Mouse (Mus musculus): Measurements from ENCODE around the gene Fto.
A peak's percentile ranks its signal among the peaks of the same experiment; 100 is the strongest.

Fto gene

DNA sequence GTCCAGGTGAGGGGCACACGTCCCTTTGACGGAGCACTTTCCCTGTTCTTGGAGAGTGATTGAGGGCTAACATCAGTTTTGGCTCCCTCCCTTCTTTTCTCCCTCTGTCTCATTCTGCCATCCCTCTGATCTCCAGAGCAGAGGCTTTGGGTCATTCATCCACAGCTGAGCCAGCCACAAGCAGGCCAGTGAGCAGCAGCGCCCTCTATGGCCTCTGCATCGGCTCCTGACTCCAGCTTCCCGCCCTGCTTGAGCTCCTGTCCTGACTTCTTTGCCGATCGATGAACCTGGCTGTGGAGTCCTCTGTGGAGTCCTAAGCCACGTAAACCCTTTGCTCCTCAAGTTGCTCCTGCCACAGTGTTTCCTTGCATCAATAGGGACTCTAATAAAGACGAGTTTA lies 10.9 kb downstream of the Fto start:
- no peak for DNase-seq (ENCODE audit: low read depth)

DNA sequence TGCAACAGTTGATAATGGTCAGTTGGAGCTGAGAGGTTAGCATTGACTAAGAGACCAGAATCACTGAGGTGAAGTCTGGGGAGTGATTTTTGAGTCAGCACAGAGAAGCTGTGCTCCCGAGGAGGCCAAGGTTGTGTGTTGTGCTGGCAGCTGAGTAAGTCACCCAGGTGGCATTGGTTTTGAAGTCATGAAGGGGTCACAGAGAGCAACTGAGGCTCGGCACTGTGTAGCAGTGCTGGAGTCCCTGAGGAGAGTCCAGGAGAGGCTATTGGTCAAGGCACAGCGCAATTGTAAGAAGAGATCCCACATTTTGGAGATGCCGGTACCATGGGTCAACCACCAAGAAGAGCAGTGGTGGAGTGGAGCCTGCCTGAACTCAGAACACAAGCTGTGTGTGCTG lies 11.6 kb downstream of the Fto start:
- no peak for DNase-seq (ENCODE audit: low read depth)

DNA sequence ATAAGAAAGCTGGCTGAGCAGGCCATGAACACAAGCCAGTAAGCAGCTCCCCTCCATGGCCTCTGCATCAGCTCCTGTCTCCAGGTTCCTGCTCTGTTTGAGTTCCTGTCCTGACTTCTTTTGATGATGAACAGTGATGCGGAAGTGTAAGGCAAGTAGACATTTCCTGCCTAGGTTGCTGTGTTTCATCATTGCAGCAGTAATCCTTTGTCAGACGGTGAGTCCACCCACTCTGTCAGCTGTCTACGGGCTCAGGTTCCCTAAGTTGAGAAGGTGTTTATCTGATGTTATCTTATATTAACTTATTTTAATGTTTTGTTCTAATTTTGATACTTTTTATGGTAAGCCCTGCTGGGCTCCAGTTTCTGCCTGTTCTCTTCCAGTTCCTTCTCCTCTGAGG lies 12.7 kb downstream of the Fto start:
- no peak for DNase-seq (ENCODE audit: low read depth)

DNA sequence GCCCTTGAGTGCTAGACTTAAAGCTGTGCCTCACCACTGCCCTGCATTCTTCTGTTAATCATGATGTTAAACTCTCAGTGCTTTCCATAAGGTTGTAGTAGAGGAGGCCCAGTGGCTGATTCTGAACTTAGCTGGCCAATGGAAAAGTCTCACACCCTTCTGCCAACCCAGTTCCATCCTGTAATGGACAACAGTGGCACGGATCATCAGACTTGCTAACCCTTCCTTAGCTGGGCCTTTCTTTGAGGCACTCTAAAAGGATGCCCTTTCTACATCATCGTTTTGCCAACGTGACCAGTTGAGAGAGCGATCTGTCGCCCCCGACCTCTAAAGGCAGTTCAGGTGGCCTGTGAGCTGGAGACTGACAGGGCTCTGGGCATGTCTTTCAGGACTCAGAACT lies 13.6 kb downstream of the Fto start:
- no peak for DNase-seq (ENCODE audit: low read depth)

DNA sequence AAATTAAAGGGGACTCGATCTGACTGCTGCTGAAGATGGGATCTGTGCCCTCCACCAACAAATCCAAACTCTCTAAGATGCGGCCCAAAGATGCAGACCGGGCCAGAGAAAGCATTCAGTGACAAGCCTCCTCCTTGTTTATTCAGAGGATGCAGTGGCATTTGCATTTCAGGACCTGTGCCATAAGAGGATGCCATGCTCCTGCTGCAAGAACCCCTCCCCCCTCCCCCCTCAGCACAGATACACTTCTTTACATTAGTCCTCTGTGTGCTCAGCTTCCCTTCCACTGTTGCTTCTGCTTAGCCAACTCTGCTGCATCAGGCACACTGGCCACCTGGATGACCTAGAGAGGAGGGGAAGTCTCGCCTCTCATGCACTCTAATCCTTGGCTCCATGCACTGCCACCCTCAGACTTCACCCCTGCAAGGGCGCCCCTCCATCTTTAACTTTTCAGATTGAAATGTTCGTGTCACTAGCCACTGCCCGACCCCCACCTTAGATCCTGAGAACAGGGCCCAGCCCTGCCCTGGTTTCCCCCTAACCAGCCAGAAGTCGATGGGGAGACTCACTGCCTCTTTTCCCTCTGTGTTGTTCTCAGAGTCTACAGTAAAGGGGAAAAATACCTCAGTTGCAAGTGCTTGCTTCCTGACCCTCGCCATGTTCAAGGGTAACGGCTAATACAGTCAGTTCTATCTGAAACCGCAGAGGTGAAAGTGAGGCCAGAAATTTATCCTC lies 14.3 kb downstream of the Fto start:
- DNase-seq (ENCODE audit: low read depth), result no peak

DNA sequence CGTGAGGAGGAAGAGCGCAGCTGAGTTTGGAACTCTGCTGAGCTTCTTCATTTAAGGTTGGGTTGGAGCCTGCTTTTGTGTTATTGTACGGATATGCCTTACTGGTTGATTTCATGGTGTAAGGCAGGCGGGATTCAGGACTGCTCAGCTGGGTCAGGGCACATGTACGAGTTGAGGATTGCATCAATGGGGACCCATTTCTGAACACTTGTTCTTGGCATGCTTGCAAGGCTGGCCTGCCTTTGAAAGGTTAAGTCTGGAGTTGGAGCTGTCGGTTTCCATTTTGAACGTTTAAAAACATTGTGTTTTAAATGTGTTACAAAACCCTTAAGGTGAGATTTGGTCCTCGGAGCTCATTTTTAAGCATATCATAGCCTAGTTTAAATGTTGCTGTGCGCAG lies 15.7 kb downstream of the Fto start:
- DNase-seq (ENCODE audit: low read depth), result no peak

DNA sequence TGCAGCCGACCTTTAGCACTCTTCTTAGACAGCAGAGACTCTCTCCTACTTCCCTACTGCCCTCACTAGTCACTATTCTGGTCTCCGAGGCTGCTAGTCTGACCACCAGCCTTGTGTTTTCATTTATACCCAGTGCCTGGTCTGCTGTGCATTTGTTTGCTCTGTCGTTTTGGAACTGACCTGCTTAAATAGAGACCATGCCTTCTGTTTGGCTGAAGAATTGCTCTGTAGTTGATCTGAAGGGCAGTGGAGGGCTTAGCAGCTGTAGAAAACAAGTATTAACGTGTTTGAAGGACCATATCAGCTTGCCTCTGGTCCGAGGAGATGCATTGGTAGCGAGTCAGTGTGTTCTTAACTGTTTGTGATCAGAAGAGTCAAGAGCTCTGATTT lies 16.1 kb downstream of the Fto start:
- DNase-seq (ENCODE audit: low read depth), result no peak

DNA sequence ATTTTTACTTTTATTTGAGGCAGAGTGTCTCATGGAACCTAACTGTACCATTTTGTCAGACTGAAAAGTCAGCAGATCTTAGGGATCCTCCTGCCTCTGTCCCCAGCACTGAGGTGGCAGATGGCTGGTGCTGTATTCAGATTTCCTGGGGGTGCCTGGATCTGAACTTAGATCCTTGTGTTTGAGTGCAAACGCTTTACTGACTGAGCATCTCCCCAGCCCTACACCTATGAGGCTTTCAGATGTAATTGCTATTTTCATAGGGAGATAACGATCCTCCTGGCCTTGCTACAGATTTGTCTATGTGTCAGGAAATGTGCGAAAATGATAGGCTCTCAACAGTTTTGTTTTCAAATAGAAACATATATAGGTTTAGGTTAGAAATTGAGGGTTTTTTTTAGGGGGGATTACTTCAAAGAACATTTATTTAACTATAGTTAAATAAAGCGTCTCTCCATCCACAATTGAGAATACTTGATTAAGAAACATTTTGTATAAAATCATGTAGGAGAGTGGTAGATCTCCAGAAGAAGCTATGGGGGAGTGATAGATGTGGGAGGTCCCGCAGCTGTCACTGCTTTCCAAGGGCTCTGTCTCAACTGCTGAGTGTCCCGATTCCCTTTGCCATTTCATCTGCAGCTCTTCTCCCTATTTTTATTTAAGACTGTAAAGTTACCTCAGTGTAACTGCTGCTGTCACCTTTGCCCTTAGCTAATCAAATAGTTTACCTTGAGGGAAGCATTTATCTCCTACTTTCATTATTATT lies 25.2 kb downstream of the Fto start:
- no peak for DNase-seq (ENCODE audit: low read depth)

DNA sequence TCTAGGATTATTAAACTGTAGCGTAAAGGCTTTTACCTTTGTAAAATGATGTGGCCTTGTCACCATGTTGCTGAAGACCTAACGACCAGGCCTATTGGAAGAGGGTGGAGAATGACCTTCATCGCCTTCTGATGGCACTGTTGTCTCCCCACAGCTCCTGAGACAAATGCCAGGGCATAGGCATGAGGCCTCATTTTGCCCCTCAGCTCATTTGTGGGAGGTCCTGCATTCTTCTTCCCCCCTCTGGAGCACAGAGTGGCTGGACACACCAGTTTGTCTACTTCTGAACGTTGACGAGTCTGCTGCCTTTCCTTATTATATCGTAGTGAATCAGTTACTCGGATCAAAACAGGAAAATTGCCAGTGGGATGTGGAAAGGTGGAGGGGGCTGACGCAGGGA lies 26.3 kb downstream of the Fto start:
- DNase-seq (ENCODE audit: low read depth), result no peak

DNA sequence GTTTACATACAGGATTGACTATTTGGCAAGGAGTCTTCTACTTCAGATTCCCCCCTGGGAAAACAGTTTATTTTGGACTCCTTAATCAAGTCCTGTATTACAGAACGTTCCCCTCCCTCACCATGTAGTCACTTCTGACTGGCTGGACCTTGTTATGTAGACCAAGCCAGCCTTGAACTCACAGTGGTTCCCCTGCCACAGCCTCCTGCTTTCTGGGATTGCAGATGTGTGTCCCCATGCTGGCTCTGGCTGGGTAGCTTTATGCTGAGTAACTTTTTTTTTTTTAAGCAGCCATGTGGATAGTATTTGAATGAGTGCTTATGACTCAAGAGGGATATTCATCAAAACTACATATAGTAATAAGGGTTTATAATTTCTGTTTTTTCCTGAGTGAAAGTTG lies 27.4 kb downstream of the Fto start:
- peak; percentile 48 for DNase-seq (ENCODE audit: low read depth)

DNA sequence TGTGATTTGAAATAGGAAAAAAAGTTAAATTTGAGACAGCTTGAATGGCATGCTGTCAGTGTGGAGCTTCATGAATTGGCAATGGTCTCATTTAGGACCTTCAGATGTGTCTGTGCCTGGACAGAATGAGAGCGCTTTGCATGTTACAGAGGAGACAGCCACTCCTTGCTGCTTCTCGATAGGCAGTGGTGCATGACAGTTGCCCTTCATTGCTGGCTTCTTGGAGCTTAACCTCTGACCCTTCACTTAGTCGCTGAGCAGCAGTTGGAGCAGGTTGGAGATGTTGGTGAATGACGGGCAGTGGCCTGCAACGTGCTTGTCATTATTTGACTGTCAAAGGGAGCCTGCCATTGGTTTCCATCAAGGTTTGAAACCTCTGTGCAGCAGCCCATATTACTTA lies 28.9 kb downstream of the Fto start:
- DNase-seq (ENCODE audit: low read depth), result no peak

DNA sequence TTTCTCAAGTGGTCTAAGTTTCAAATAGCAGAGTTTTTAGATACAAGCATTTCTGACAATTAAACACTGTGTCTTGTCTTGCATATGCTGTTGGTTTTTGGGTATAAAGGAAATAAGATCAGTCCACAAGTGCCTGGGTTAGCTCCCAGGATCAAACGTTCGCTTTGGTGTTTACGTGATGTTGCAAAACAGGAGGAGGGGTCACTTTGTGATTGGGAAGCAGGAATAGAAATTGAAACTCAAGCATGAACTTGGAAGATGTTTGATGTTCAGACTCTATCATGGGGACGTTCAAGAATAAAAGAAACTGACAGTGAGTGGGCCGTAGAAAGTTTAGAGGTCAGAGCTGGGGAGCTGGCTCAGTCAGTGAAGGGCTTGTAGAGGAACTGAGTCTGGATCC lies 29.5 kb downstream of the Fto start:
- DNase-seq (ENCODE audit: low read depth), result no peak

DNA sequence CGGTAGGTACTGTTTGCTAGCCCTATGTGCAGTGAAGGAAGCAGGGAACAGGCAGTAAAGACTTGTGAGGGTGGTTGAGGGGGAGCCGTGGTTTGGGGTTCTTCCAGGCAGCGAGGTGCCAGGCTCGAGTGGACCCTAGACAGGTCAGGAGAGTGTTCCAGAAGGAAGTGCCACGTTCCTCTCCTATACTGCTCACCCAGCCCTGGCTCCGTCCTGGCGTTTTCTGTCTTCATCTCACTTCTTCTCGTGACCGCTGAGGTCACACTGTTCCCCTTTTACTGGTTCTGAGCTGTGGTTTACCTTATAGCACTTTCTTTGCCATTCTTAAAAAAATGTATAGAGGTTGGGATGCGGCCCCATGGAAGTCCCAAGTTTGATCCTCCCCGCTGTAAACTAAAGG lies 31.3 kb downstream of the Fto start:
- no peak for DNase-seq (ENCODE audit: low read depth)

DNA sequence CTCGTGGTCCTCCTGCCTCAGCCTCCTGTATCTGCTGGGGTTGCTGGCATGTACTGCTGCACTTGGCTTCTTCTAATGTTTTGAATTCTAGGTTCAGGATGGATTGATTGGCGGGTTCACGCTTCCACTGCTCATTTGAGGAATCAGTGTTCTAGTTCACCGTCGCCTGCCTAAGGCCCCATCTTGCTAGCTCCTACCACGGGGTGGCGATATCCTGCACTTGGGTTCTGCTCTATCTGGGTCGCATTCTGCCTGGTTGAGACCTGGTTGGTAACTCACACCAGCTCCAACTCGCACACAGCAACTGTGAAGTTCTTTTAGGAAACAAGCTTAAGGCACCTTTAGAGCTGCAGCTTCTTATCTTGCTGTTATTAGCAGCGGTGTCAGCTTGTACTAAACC lies 33.8 kb downstream of the Fto start:
- DNase-seq (ENCODE audit: low read depth), result no peak

DNA sequence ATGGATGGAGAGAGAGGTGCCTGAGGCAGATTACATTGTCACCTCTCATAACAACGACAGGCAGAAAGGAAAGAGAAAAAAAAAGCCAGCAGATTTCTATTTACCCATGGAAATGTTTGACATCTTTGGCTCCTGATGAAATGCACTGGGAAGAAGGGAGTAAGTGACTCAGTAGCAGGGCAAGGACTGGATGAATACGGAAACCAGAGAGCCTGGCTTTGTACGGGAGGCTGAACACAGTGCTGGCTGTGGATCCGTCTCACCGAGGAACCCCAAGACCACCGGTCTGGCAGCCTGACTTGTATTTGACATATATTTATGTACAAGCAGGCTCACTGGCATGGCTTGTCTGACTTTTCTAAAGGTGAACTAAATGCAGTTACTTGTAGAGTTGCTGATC lies 34.3 kb downstream of the Fto start:
- DNase-seq (ENCODE audit: low read depth), result no peak

DNA sequence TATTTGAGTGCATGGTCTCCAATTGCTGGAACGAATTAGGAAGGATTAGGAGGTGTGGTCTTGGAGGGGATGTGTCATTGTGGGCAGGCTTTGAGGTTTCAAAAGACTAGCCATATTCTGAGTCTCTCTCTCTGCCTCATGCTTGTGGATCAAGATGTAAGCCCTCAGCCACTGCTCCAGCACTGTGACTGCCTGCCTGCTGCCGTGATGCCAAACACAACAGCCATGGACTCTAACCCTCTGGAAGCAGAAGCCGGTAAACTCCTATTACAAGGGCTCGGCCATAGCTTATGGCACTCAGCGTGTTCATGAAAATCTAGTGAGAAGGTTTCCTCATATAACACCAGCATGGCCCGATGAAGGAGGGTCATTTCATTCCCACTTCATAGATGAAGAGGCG lies 36.5 kb downstream of the Fto start:
- no peak for DNase-seq (ENCODE audit: low read depth)

DNA sequence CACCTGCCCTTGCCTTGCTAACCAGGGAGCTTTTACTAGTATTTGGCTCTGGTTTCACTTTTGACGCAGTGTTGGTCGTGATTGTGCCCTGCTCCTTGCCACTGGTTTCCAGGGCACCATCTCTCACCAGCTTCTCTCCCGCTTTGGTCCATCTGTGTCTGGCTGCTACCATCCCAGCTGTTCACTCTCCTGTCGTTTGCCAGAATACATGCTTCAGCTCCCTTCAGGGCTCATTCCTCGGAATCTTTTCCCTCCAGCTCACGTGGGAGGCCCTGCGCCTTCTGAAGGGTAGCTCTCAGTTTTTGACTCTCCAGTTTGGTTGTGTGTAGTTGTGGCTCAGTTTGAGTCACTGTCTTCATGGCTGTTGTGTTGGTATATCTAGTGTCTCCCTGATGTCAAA lies 37.3 kb downstream of the Fto start:
- no peak for DNase-seq (ENCODE audit: low read depth)

DNA sequence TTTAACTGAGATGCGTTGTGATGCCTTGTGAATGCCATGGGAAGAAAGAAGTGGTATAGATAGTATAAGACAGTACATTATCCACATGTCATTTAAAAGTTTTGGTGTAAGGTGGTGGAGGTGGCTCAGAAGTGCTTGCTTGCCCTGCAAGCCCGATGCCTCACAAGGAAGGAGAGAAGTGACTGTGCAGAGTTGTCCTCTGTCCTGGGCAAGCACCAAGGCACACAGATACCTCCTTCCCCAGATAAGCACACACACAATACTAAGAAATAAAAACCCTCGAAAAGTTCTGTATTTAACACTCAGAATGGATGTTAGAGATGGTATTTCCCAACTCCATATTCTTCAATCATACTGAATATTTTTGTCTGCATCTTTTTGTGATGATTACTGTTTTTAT lies 39.3 kb downstream of the Fto start:
- DNase-seq (ENCODE audit: low read depth), result no peak

DNA sequence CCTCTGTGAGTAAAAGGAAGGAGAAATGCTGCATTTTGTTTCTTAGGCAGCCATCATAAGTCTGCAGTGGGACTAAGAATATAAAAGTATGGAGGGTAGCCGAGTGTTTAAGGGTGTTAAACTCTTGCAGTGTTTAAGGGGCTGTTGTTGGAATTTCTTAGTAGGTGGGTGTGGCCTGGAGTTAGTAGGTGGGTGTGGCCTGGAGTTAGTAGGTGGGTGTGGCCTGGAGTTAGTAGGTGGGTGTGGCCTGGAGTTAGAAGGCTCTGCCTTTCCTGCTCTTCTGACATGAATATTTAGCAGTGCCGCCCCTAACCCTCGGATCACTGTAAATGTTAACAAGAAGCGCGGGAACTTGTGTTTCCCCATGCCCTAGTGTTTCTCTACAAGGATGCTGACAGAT lies 39.7 kb downstream of the Fto start:
- DNase-seq (ENCODE audit: low read depth), result no peak

DNA sequence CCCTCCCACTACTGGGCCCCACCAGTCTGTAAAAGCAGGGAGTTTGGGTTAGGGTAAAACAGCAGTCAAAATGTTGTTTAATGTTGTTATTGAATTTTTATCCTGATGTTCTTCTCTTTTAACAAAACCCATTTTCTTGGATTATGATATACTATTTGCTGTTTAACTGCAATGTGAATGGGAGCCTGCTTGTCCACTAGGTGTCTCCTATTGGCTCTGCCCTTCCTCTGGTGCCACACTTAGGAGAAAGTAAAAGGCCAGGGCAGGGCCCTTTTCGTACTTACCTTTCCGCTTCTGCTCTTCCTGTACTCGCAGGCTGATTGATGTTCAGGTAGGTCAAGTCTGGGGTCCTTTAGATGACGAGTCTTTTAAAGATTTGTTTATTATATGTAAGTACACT lies 40.6 kb downstream of the Fto start:
- no peak for DNase-seq (ENCODE audit: low read depth)

DNA sequence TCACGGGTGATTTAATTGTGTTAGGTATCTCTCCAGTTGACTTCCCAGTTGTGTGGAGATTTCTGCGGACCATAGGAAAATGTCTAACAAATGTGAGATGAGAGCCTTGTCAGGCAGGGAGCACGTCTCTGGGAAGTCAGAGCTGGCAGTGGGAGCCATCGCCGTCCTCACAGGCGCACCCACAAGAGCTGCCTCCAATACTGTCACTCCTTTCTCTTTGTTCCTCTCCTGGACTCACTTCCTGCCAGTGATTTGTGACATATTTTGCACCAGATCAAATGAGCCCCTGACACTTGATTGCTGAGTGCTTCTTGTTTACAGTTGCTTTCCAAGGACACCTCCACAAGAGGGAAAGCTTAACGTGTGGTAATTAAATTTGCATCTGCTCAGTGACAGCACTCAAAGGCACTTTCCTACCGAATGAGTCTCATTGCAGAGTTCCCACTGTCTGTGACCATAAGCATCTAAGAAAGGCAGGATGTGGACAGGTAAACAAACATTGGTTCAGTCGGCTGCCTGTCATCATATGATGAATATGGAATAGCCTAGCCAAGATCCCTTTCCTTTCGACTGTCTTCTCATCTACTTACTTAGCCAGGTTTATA lies 42.1 kb downstream of the Fto start:
- no peak for DNase-seq (ENCODE audit: low read depth)

DNA sequence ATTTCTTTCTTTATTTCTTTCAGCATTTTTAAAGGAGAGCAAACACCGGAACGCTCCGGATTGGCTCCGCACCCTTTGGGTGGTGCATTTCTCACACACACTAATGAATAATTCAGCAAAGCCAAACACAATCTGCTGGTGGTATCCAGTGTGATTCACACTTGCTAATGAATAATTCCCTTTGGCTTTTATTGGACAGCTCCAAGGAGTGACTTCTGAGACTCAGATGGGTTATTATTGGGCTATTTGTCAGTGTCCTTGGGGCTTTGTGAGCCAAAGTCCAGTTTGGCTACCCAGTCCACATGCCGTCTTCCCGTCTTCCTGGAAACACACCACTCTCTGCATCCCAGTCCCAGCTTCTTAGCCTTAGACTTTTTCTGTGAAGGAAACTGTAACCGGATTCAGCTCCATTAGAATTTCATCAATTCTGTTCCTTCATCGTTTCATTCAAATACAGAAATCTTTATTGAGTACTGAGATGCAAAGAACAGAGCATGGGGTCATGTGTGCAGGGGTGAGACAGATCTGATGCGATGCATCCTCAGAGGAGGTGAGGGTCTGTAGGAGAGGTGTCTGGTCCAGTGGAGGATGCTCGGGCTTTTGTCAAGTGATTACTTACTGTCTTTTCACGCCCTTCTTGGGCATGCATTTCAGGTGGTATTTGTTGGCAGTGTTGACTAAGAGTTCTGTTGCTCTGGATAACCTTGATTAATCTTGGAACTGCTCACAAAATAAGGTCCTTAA lies 42.8 kb downstream of the Fto start:
- DNase-seq (ENCODE audit: low read depth), result no peak

DNA sequence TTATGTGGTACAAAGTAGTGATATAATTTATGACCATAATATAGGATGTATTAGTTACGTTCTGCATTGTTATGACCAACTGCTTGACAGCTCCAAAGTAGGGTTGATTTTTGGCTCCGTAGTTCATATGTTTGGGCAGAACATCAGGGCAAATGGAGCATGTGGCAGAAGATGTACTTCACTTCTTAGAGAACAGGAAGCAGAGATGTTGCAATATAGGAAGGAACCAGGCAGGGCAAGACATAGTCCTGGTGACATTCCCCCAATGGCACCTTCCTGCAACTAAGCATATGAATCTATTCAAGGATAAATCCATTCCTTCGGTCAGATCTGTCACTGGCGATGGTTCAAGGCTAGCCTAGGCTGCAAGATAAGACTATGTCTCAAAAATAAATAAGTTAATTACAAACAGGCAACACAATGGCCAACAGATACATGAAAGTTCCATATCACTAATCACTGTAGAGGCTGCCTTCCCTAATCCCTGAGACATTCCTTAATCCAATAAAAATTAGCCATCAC lies 44.2 kb downstream of the Fto start:
- no peak for DNase-seq (ENCODE audit: low read depth)
